Mouse (Mus musculus): ENCODE data around the gene 2510002D24Rik.
A peak's percentile ranks its signal among the peaks of the same experiment; 100 is the strongest.
"Not testable (repeated sequence)": the region's sequence is repeated elsewhere in the genome, so short reads cannot be mapped to it uniquely, and the experiment has no call there.

2510002D24Rik gene

GRCm38 (mm10) chr16:18849521-18850190, 13.3 kb downstream of the 2510002D24Rik start:
- DNase-seq (ENCODE audit: low spot score in 2 of 2): not testable (repeated sequence)

GRCm38 (mm10) chr16:18858551-18858950, 22.2 kb downstream of the 2510002D24Rik start:
- no peak for DNase-seq (ENCODE audit: low spot score in 2 of 2)

- DNase-seq (ENCODE audit: low spot score in 2 of 2): no peak
Observed at GRCm38 (mm10) chr16:18860186-18860585, 23.8 kb downstream of the 2510002D24Rik start.

GRCm38 (mm10) chr16:18870495-18870894, 34.1 kb downstream of the 2510002D24Rik start:
- DNase-seq (ENCODE audit: low spot score in 2 of 2): not testable (repeated sequence)

GRCm38 (mm10) chr16:18876091-18876441, 39.7 kb downstream of the 2510002D24Rik start:
- DNase-seq (ENCODE audit: low spot score in 2 of 2): no peak

- DNase-seq (ENCODE audit: low spot score in 2 of 2): peak; percentile 91 to 92
Observed at GRCm38 (mm10) chr16:18876442-18877308, 40.3 kb downstream of the 2510002D24Rik start, which contains the start of the genes Mrpl40 and Hira. Mrpl40 (minus strand) TSS chr16:18876862. Hira (plus strand) TSS chr16:18877037.

- peak; percentile 39 to 44 for DNase-seq (ENCODE audit: low spot score in 2 of 2)
Observed at GRCm38 (mm10) chr16:18877386-18878090, 41.2 kb downstream of the 2510002D24Rik start.

GRCm38 (mm10) chr16:18878091-18878720, 41.8 kb downstream of the 2510002D24Rik start:
- peak in 1 of 2 experiments; percentile 4 for DNase-seq (ENCODE audit: low spot score in 2 of 2)

GRCm38 (mm10) chr16:18884044-18884443, 47.7 kb downstream of the 2510002D24Rik start:
- DNase-seq (ENCODE audit: low spot score in 2 of 2): no peak

Measured in right cerebral cortex, postnatal 36 days (tissue).